Mouse (Mus musculus) lung, postnatal 25 days (tissue): ENCODE data around the gene Klhl24.

ENCODE experiments used
- DNase-seq: peaks from one replicate; pipeline ENCODE4 v3.0.0; 2022; ENCODE audit warnings: low spot score

Gene Klhl24

GRCm38 (mm10) chr16:20144568-20144967 is 47.2 kb downstream of the Klhl24 start:
- DNase-seq: no peak

- no peak for DNase-seq
These were observed 54.6 kb downstream of the Klhl24 start for GRCm38 (mm10) chr16:20151991-20152390.

DNA sequence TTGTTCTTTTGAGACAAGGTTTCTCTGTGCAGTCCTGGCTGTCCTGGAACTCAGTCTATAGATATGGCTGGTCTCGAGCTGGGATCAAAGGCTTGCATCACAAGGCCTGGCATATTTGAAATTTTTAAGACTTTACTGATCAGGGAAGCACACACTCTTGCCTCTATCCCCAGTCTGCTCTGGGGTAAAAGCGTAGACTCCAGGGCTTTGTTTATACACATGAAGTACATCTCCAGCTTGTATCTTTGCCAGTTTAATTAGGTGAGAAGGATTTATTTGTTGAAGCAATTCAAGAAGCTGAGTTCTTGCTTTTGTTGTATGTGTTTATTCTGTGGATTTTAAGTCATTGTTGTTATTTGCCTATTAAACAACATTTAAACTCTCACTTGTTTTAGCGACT is 56.4 kb downstream of the Klhl24 start:
- peak; percentile 21 for DNase-seq

- DNase-seq: no peak
These were observed 62.8 kb downstream of the Klhl24 start for GRCm38 (mm10) chr16:20160130-20160529.

- no peak for DNase-seq
These were observed 71.7 kb downstream of the Klhl24 start for GRCm38 (mm10) chr16:20169071-20169470.

DNA sequence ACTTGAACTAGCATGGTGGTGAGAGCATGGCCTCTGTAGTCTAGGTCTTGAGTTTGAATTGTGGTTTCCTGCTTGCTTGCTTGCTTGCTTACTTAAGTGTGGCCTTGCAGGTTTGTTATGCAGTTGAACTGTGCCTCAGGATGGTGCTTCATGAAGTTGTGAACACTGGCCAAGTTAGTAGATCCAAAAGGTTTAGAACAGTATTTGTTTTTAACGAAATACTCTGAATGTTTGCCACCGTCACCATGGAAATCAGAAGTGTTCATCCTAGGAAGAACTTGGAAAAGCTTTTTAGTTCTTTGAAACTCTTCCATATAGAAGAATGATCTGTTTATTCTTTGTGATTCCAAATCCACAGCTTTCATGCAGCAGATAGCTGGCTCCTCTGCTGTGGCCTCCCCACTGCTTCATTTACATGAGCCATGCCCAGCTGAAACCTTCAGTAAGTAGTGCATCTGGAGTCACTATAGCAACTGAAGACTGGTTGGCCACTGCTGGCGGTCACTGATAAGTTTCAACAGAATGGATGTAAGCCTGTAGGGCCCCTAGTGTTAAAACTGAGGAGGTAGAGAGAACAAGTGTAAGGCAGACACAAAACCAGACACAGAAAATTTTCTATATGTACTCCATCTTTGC is 72.2 kb downstream of the Klhl24 start:
- peak; percentile 30 for DNase-seq
